Mouse (Mus musculus): ENCODE results near the gene Glis3.

GRCm38 (mm10) chr19:28525331-28525730 is 154.5 kb downstream of the Glis3 start:
- no peak for TF ChIP-seq POLR2A (IDR thresholded peaks at IDR 0.05; ENCODE audit: low read depth, low read length)
- TF ChIP-seq CTCF (IDR thresholded peaks at IDR 0.05; ENCODE audit: borderline replicate concordance, insufficient read depth, low read length): no peak
